Mouse (Mus musculus) spleen, postnatal 14 days (tissue): ENCODE measurements at regions not wholly inside any gene's neighbourhood (a gene's known extent, or its start where the extent isn't known, plus 50 kb on each side); places are given as distances from the start of the nearest gene placed in this dataset.

Source experiments
- DNase-seq, 2 experiments: peaks; one replicate each; pipeline ENCODE4 v3.0.0; 2021 to 2022; ENCODE audit warnings: low spot score in 2 of 2

GRCm38 (mm10) chrX:107477066-107477465 lies 73.9 kb upstream of the Itm2a start:
- peak in 1 of 2 experiments; percentile 3 for DNase-seq

GRCm38 (mm10) chrX:107469242-107469641 lies 66.1 kb upstream of the Itm2a start:
- no peak for DNase-seq
